In genomic region chr14:80369448-80370153, GRCm38 (mm10) we compare ENCODE assay signal across 26 mouse cellular contexts.
A peak's percentile ranks its signal among the peaks of the same experiment; 100 is the strongest.
DNase-seq lines count a peak whose midpoint lies in the region; ATAC-seq lines count a peak whose summit lies in the region.
"Had no signal": no experiment of that assay in that cellular context is flagged by ENCODE, and none has a peak within 500 bp of the region (broad histone marks: within the 10 kb centered on the region; RNA-seq: fewer than 3 reads in every experiment).

No protein-coding gene starts in this region.

- no peaks in the 10 kb centered on the region for H3K4me1 ChIP-seq in hindbrain, embryonic 15.5 days (replicated peaks)
- no peaks in the 10 kb centered on the region for H3K4me1 ChIP-seq in hindbrain, embryonic 11.5 days (replicated peaks; ENCODE audit: control insufficient read depth, insufficient read depth, low read length)
- peaks cover 9% of the 10 kb centered on the region; the same call in 1 of the 2 replicates for H3K4me1 ChIP-seq in forebrain, embryonic 12.5 days
- H3K4me1 ChIP-seq in forebrain, embryonic 15.5 days, result peaks cover 9% of the 10 kb centered on the region; the same call in 1 of the 2 replicates
- H3K4me1 ChIP-seq in midbrain, embryonic 15.5 days, result no peaks in the 10 kb centered on the region
- H3K4me1 ChIP-seq: heart, embryonic 13.5 days; liver, embryonic 13.5 days; neural tube, embryonic 12.5 days had no signal

- H3K4me2 ChIP-seq in hindbrain, embryonic 15.5 days, result peak overlapping the region; percentile 26; the same call in 1 of the 2 replicates
- H3K4me2 ChIP-seq in hindbrain, embryonic 11.5 days (replicated peaks; ENCODE audit: low read depth, low read length), result no peak overlapping the region
- peak overlapping the region; percentile 8; the same call in 1 of the 2 replicates for H3K4me2 ChIP-seq in forebrain, embryonic 12.5 days
- H3K4me2 ChIP-seq in forebrain, embryonic 15.5 days (replicated peaks), result 0 out of 2 replicates have a peak overlapping the region, but pooled peaks have one; percentile 4
- 0 out of 2 replicates have a peak overlapping the region, but pooled peaks have one; percentile 11 for H3K4me2 ChIP-seq in midbrain, embryonic 15.5 days
- H3K4me2 ChIP-seq: heart, embryonic 13.5 days; liver, embryonic 13.5 days; neural tube, embryonic 12.5 days had no signal

- no peak overlapping the region for H3K4me3 ChIP-seq in hindbrain, embryonic 15.5 days
- no peak overlapping the region for H3K4me3 ChIP-seq in hindbrain, embryonic 11.5 days (ENCODE audit: low read depth, low read length)
- no peak overlapping the region for H3K4me3 ChIP-seq in forebrain, embryonic 12.5 days (replicated peaks)
- no peak overlapping the region for H3K4me3 ChIP-seq in forebrain, embryonic 15.5 days
- H3K4me3 ChIP-seq in midbrain, embryonic 15.5 days, result no peak overlapping the region
- H3K4me3 ChIP-seq: heart, adult 2 months; heart, embryonic 13.5 days; left cerebral cortex, adult 2 months; liver, embryonic 13.5 days; neural tube, embryonic 12.5 days had no signal

- DNase-seq in hindbrain, embryonic 11.5 days (ENCODE audit: low spot score), result no peak
- no peak for DNase-seq in kidney, adult 9 months
- DNase-seq: adrenal gland, postnatal 10 days; B cell, adult 2 months; gastrocnemius, postnatal 25 days; heart, adult 2 months; heart, postnatal 14 days; kidney, adult 11 months; kidney, postnatal 10 days; liver, embryonic 13.5 days; lung, adult 2 months; lung, postnatal 14 days; right cerebral cortex, adult 18-20 months; thymus, adult 18-20 months; thymus, postnatal 36 days had no signal

- WGBS in hindbrain, embryonic 15.5 days, result 44% methylated on average over 11 of the region's 11 CpGs
- 74% methylated on average over 11 of the region's 11 CpGs for WGBS in hindbrain, embryonic 11.5 days
- 39% methylated on average over 11 of the region's 11 CpGs for WGBS in forebrain, embryonic 12.5 days
- 18% methylated on average over 11 of the region's 11 CpGs for whole genome bisulfite sequencing in forebrain, embryonic 15.5 days
- WGBS in midbrain, embryonic 15.5 days, result 24% methylated on average over 11 of the region's 11 CpGs

- no peaks in the 10 kb centered on the region for H3K27me3 ChIP-seq in hindbrain, embryonic 15.5 days
- no peaks in the 10 kb centered on the region for H3K27me3 ChIP-seq in hindbrain, embryonic 11.5 days (ENCODE audit: control insufficient read depth, insufficient read depth, low read length)
- no peaks in the 10 kb centered on the region for H3K27me3 ChIP-seq in forebrain, embryonic 12.5 days
- H3K27me3 ChIP-seq in forebrain, embryonic 15.5 days, result no peaks in the 10 kb centered on the region
- no peaks in the 10 kb centered on the region for H3K27me3 ChIP-seq in midbrain, embryonic 15.5 days (replicated peaks)
- H3K27me3 ChIP-seq: CH12.LX; heart, embryonic 13.5 days; liver, embryonic 13.5 days; neural tube, embryonic 12.5 days; Patski had no signal

- H3K36me3 ChIP-seq in hindbrain, embryonic 15.5 days, result no peaks in the 10 kb centered on the region
- H3K36me3 ChIP-seq in hindbrain, embryonic 11.5 days (ENCODE audit: control insufficient read depth, insufficient read depth, low read length), result no peaks in the 10 kb centered on the region
- H3K36me3 ChIP-seq in forebrain, embryonic 12.5 days (replicated peaks), result no peaks in the 10 kb centered on the region
- no peaks in the 10 kb centered on the region for H3K36me3 ChIP-seq in forebrain, embryonic 15.5 days
- no peaks in the 10 kb centered on the region for H3K36me3 ChIP-seq in midbrain, embryonic 15.5 days (replicated peaks)
- H3K36me3 ChIP-seq: G1E; heart, embryonic 13.5 days; liver, embryonic 13.5 days; neural tube, embryonic 12.5 days had no signal

- no peaks in the 10 kb centered on the region for H3K9me3 ChIP-seq in hindbrain, embryonic 15.5 days
- H3K9me3 ChIP-seq in hindbrain, embryonic 11.5 days (ENCODE audit: control insufficient read depth, low read length), result no peaks in the 10 kb centered on the region
- H3K9me3 ChIP-seq in forebrain, embryonic 12.5 days, result no peaks in the 10 kb centered on the region
- H3K9me3 ChIP-seq in forebrain, embryonic 15.5 days, result no peaks in the 10 kb centered on the region
- H3K9me3 ChIP-seq in midbrain, embryonic 15.5 days, result no peaks in the 10 kb centered on the region
- H3K9me3 ChIP-seq: heart, embryonic 13.5 days; liver, embryonic 13.5 days; neural tube, embryonic 12.5 days had no signal

- H3K27ac ChIP-seq in hindbrain, embryonic 15.5 days (replicated peaks), result no peak overlapping the region
- no peak overlapping the region for H3K27ac ChIP-seq in hindbrain, embryonic 11.5 days (ENCODE audit: low read depth, low read length)
- no peak overlapping the region for H3K27ac ChIP-seq in forebrain, embryonic 12.5 days
- no peak overlapping the region for H3K27ac ChIP-seq in forebrain, embryonic 15.5 days (replicated peaks)
- no peak overlapping the region for H3K27ac ChIP-seq in midbrain, embryonic 15.5 days
- H3K27ac ChIP-seq: heart, adult 2 months; heart, embryonic 13.5 days; left cerebral cortex, adult 2 months; liver, embryonic 13.5 days; neural tube, embryonic 12.5 days had no signal

- no peak overlapping the region for H3K9ac ChIP-seq in hindbrain, embryonic 15.5 days
- H3K9ac ChIP-seq in hindbrain, embryonic 11.5 days (ENCODE audit: low read depth, low read length), result no peak overlapping the region
- H3K9ac ChIP-seq in forebrain, embryonic 12.5 days, result no peak overlapping the region
- no peak overlapping the region for H3K9ac ChIP-seq in forebrain, embryonic 15.5 days (replicated peaks)
- no peak overlapping the region for H3K9ac ChIP-seq in midbrain, embryonic 15.5 days
- H3K9ac ChIP-seq: heart, embryonic 13.5 days; liver, embryonic 13.5 days; neural tube, embryonic 12.5 days had no signal

- peak; percentile 54; the same call in 1 of the 2 replicates for ATAC-seq in hindbrain, embryonic 15.5 days (ENCODE audit: low FRiP score, low read depth)
- ATAC-seq in hindbrain, embryonic 11.5 days (ENCODE audit: low FRiP score), result no peak
- ATAC-seq in forebrain, embryonic 12.5 days (ENCODE audit: low FRiP score), result peak; percentile 57; the same call in 1 of the 2 replicates
- ATAC-seq in forebrain, embryonic 15.5 days (replicated peaks), result peak; percentile 70
- peak; percentile 56; the same call in 1 of the 2 replicates for ATAC-seq in midbrain, embryonic 15.5 days (replicated peaks)
- ATAC-seq in frontal cortex, adult (ENCODE audit: low TSS enrichment), result no peak
- ATAC-seq: Patski had no signal

Comparison
In these comparisons a context has a peak if more than half of its experiments do, and no peak if none do; other contexts are left out.
1. ATAC-seq: peak in hindbrain, embryonic 15.5 days (single experiment), forebrain, embryonic 12.5 days (single experiment), forebrain, embryonic 15.5 days (single experiment) and midbrain, embryonic 15.5 days (single experiment); none in hindbrain, embryonic 11.5 days (single experiment) and frontal cortex, adult (single experiment).